Mouse (Mus musculus) naive thymus-derived CD4-positive, alpha-beta T cell, adult 2 months (primary cell): ENCODE measurements around the gene Dnah7a.
"Not testable (repeated sequence)": the region's sequence is repeated elsewhere in the genome, so short reads cannot be mapped to it uniquely, and the experiment has no call there.

Experiments
- DNase-seq: peaks from one replicate; pipeline ENCODE4 v3.0.0-alpha.2; 2011; ENCODE audit warnings: low read depth

The Dnah7a gene

DNA sequence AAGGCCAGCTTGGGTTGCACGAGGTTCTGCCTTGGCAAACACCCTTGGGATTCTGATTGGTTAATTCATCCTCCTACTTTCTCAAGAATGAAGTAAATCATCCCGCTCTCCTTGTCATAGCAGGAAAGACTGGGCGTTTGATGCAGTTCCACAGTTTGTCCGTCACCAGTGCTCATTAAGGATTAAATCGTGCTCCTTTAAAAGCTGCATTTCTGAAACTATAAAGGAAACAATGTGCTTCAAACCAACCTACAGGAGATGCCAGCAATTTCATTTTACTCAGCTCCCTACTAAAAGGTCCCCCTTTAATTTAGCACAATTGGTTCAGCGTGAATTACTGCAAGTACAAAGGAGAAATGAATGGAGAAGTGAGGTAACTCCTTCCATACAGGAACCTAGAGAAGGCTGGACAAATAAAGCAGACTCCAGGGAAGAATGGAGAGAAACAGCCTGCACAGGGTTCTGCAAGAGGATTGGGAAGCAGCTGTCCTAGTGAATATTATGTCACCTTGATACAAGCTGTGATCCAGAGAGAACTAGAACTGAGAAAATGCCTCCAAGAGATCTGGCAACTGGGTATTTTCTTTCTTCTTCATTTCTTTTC lies 322.4 kb downstream of the Dnah7a start:
- no peak for DNase-seq

DNA sequence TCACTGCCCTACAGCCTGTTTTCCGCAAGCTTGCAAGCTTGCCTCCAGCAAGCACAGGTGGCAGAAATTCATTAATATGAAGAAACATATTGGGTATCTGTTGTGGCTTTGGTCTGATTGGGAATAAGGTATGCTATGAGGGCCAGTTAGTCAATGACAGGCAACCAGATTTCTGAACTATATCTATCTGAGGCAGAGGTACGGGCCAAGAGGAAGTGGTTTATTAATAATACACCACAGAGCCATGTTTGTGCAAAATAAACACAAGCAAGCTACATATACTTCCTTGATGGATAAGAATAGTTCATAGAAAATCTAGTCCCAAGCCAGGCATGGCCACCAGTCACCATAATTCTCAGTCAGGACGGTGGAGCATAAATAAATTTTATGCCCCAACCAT lies 328.9 kb downstream of the Dnah7a start:
- no peak for DNase-seq

DNA sequence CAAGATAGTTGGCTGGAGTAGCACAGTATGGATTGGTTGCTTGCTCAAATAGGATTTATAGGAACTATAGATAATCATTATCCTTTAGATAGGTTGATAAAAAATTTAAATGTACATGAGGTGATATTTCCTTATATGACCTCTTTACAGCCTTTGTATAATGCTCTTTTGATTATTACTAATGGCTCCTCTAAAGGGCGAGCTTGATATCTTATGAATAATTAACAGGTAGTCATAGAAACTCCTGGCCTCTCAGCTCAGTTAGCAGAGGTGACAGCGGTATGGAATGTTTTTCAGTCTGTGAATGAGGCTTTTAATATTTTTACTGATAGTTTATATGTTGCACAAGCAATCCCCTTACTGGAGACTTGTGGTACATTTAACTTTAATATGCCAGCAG lies 330.6 kb downstream of the Dnah7a start:
- not testable (repeated sequence) for DNase-seq

DNA sequence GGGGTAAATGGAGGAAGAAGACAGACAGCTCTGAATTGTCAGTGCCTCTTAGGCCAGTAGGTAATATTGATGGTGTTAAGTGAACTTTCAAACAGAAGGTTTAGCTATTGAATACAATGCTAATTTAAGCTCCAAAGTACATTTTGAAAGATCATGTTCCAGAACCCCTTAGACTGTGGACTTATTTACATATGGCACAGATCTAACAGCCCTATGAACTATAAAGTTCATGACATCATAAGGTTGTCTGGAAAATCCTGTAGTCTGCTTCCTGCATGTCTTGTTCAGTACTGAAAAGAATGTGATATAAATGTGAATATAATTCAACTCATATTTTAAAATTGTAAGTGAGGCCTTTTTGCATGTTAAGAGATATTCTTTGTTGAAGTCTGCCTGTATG lies 347.6 kb downstream of the Dnah7a start:
- DNase-seq: no peak

DNA sequence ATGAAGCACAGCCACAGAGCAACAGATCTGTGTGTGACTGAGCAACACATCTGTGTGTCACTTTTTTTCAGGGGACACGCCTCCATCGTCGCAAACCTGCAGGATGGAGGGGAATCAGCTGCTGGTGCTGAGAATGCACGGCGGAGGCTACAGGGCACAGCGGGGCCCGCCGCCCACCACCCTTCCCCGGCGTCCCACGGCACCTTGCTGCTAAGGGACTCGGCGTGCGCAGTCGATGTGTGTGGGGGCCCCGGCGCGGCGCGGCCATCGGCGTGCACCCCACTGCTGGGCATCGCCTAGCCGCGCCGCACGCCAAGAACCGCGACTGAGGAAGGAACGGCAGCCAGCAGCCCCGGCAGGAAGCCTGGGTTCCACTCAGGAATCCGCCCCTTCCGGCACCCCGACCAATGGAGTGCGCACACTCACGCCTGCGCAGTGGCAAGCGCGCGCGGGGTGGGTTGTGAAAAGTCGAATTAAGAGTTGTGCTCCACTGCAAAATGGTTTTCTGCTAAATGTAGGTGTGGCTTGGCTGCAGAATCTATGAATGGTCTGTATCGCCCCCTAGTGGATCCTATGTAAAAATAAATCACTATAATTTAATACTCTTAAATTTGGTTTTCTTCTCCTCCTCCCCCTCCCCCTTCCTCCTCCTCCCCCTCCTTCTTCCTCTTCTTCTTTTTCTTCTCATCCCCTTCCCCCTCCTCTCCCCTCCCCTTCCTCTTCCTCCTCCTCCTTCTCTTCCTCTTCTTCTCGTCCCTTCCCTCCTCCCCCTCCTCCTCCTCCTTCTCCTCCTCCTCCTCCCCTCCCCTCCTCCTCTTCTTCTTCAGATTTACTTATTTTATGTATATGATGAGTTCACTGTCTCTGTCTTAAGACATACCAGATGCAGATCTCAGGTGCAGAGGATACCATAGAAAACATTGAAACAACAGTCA lies 354.0 kb downstream of the Dnah7a start, which contains the start of the genes Asdurf, Gm28551 and Asnsd1:
Gene Asdurf, minus strand, starts transcription at position 293 of the 935 bp plus-strand sequence.
Gene Gm28551, minus strand, starts transcription at position 341 of the 935 bp plus-strand sequence.
Gene Asnsd1, minus strand, starts transcription at position 426 of the 935 bp plus-strand sequence.
- DNase-seq: peak; percentile 98
